Comparison of ENCODE assay signal across 10 mouse cellular contexts in the genomic region with DNA sequence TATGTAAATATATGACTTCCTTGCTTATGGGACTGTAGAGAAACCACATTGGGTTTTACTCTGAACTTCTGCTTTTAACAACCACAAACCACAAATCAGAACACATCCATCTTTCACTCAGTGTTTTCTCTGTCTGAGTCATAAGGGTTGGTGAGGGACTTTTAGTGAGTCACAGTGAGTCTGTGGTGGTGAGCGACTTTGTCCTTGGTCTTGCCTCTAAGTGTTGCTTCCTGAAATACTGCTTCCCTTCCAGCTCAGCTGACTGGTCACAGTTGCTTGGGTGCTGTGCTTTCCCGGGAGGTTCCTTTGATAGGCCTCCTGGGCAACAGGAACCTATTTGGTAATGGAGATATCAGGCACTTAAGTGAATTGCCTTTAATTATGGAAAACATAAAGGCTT. TPM values are rescaled to one million over a fixed set of nuclear protein-coding genes. Genes with fewer than 3 reads are reported as not detected.
A peak's percentile ranks its signal among the peaks of the same experiment; 100 is the strongest.
DNase-seq lines count a peak whose midpoint lies in the region; ATAC-seq lines count a peak whose summit lies in the region.
"Had no signal": no experiment of that assay in that cellular context is flagged by ENCODE, and none has a peak within 500 bp of the region (broad histone marks: within the 10 kb centered on the region; RNA-seq: fewer than 3 reads in every experiment).

No protein-coding gene starts in this region.

- peak; percentile 44 for DNase-seq in lung, postnatal 25 days (ENCODE audit: low spot score)
- DNase-seq in lung, postnatal 10 days: no peak
- DNase-seq in Muller cell, postnatal 12 days (ENCODE audit: inconsistent ontology term): peak; percentile 85
- peak; percentile 67 for DNase-seq in c-Kit-positive CD71-negative TER-119-negative erythroid progenitor cells, embryonic 14.5 days (ENCODE audit: low read depth)
- peak; percentile 87 for DNase-seq in splenic B cell, adult 2 months (ENCODE audit: low read depth, low spot score)
- DNase-seq in hindbrain, embryonic 14.5 days (ENCODE audit: low spot score): no peak
- DNase-seq in left cerebral cortex, postnatal 36 days (ENCODE audit: low spot score in 2 of 2): no peak
- DNase-seq: cerebellum, postnatal 14 days had no signal

- H3K4me1 ChIP-seq in hindbrain, embryonic 14.5 days (replicated peaks; ENCODE audit: control insufficient read depth, insufficient read depth, low read length): no peaks in the 10 kb centered on the region
- H3K4me1 ChIP-seq: heart, embryonic 13.5 days; neural tube, embryonic 12.5 days had no signal

- H3K4me3 ChIP-seq in hindbrain, embryonic 14.5 days (replicated peaks; ENCODE audit: low read length): no peak overlapping the region
- H3K4me3 ChIP-seq: heart, embryonic 13.5 days; neural tube, embryonic 12.5 days had no signal

- no peak overlapping the region for H3K4me2 ChIP-seq in hindbrain, embryonic 14.5 days (replicated peaks)
- H3K4me2 ChIP-seq: heart, embryonic 13.5 days; neural tube, embryonic 12.5 days had no signal

- intact Hi-C loops in left cerebral cortex, postnatal 36 days (cut with DNase I): no loop called here

- no peaks in the 10 kb centered on the region for H3K36me3 ChIP-seq in splenic B cell, adult 2 months (ENCODE audit: control insufficient read depth, insufficient read depth, low read length, poor library complexity, severe bottlenecking)
- H3K36me3 ChIP-seq in hindbrain, embryonic 14.5 days (replicated peaks; ENCODE audit: control insufficient read depth, insufficient read depth): no peaks in the 10 kb centered on the region
- H3K36me3 ChIP-seq: neural tube, embryonic 12.5 days had no signal

- peaks cover 1% of the 10 kb centered on the region; the same call in 1 of the 2 replicates for H3K27me3 ChIP-seq in splenic B cell, adult 2 months (ENCODE audit: control insufficient read depth, insufficient read depth, low read length, poor library complexity, severe bottlenecking)
- no peaks in the 10 kb centered on the region for H3K27me3 ChIP-seq in hindbrain, embryonic 14.5 days (ENCODE audit: control insufficient read depth, insufficient read depth, low read length)
- H3K27me3 ChIP-seq: heart, embryonic 13.5 days; neural tube, embryonic 12.5 days had no signal

- no peaks in the 10 kb centered on the region for H3K9me3 ChIP-seq in hindbrain, embryonic 14.5 days (ENCODE audit: control insufficient read depth, low read length)
- H3K9me3 ChIP-seq: heart, embryonic 13.5 days; neural tube, embryonic 12.5 days had no signal

- no peak for ATAC-seq in hindbrain, embryonic 14.5 days (ENCODE audit: low FRiP score)

- H3K27ac ChIP-seq in hindbrain, embryonic 14.5 days: no peak overlapping the region
- H3K27ac ChIP-seq: heart, embryonic 13.5 days; neural tube, embryonic 12.5 days had no signal

- WGBS in hindbrain, embryonic 14.5 days: 69% methylated on average over 2 of the region's 2 CpGs

- no peak overlapping the region for H3K9ac ChIP-seq in hindbrain, embryonic 14.5 days
- H3K9ac ChIP-seq: heart, embryonic 13.5 days; neural tube, embryonic 12.5 days had no signal

RNA-seq across cellular contexts. Expression of a gene that starts 17.3 kb away (rescaled TPM):
- polyA plus RNA-seq in hindbrain, embryonic 14.5 days (2014; fragmentation: Nextera tagmentation; extraction: Ambion mirVana): 73.1 and 82.9 TPM in 2 replicates
- total RNA-seq in left cerebral cortex, postnatal 36 days (2021): 10 to 100 TPM; 24.7 TPM

RNA-seq across cellular contexts. Expression of a gene that starts 31.9 kb away (rescaled TPM):
- polyA plus RNA-seq in hindbrain, embryonic 14.5 days (2014; fragmentation: Nextera tagmentation; extraction: Ambion mirVana): 197 and 209 TPM in 2 replicates
- total RNA-seq in left cerebral cortex, postnatal 36 days (2021): 10 to 100 TPM; 60.9 to 61.8 TPM

Comparison
In these comparisons a context has a peak if more than half of its experiments do, and no peak if none do; other contexts are left out.
1. DNase-seq: peak in lung, postnatal 25 days (single experiment), Muller cell, postnatal 12 days (single experiment), c-Kit-positive CD71-negative TER-119-negative erythroid progenitor cells, embryonic 14.5 days (single experiment) and splenic B cell, adult 2 months (single experiment); none in lung, postnatal 10 days (single experiment), hindbrain, embryonic 14.5 days (single experiment) and left cerebral cortex, postnatal 36 days (0 of 2).